Comparison of ENCODE assay signal across 19 mouse cellular contexts in the genomic region with DNA sequence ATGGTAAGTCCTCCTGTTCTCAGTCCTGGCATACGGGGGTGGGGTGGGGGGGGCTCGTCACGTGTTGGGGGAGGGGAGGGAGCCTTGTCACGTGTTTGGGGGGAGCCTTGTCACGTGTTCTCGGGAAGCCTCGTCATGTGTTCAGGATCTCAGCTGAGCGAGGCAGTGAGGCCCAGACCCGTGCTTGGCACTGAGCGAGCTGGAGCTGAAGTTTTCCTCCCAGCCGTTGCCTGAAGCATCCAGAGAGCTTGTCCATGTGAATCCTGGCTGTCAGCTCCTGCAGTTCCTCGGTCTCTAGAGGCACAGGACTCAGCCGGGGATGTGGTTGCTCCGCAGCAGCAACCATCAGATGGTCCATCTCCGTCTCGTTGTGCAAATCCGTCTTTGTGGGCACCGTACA. TPM values are rescaled to one million over a fixed set of nuclear protein-coding genes. Genes with fewer than 3 reads are reported as not detected.
A peak's percentile ranks its signal among the peaks of the same experiment; 100 is the strongest.
DNase-seq lines count a peak whose midpoint lies in the region; ATAC-seq lines count a peak whose summit lies in the region.
"Had no signal": no experiment of that assay in that cellular context is flagged by ENCODE, and none has a peak within 500 bp of the region (broad histone marks: within the 10 kb centered on the region; RNA-seq: fewer than 3 reads in every experiment).

No protein-coding gene starts in this region.

- no peak overlapping the region for H3K4me3 ChIP-seq in midbrain, embryonic 10.5 days
- H3K4me3 ChIP-seq in midbrain, embryonic 15.5 days = no peak overlapping the region
- H3K4me3 ChIP-seq in hindbrain, embryonic 14.5 days (replicated peaks; ENCODE audit: low read length) = no peak overlapping the region
- no peak overlapping the region for H3K4me3 ChIP-seq in midbrain, embryonic 16.5 days (ENCODE audit: low read depth, low read length)
- H3K4me3 ChIP-seq in limb, embryonic 10.5 days = no peak overlapping the region
- H3K4me3 ChIP-seq: embryonic facial prominence, embryonic 15.5 days; forebrain, embryonic 12.5 days; gastrocnemius, adult 2 months; heart, embryonic 10.5 days had no signal

- peaks cover 54% of the 10 kb centered on the region for H3K4me1 ChIP-seq in midbrain, embryonic 10.5 days
- peaks cover 35% of the 10 kb centered on the region for H3K4me1 ChIP-seq in midbrain, embryonic 15.5 days
- H3K4me1 ChIP-seq in hindbrain, embryonic 14.5 days (replicated peaks; ENCODE audit: control insufficient read depth, insufficient read depth, low read length) = peaks cover 39% of the 10 kb centered on the region
- H3K4me1 ChIP-seq in midbrain, embryonic 16.5 days (ENCODE audit: control insufficient read depth, insufficient read depth, low read length) = peaks cover 33% of the 10 kb centered on the region
- peaks cover 36% of the 10 kb centered on the region for H3K4me1 ChIP-seq in limb, embryonic 10.5 days

- peak; percentile 41; the same call in 1 of the 2 replicates for ATAC-seq in frontal cortex, adult (ENCODE audit: low TSS enrichment)
- ATAC-seq in midbrain, embryonic 15.5 days (replicated peaks) = no peak
- 0 out of 2 replicates have a peak, but pooled peaks have one; percentile 55 for ATAC-seq in hindbrain, embryonic 14.5 days (ENCODE audit: low FRiP score)
- ATAC-seq in midbrain, embryonic 16.5 days = no peak

- peak overlapping the region; percentile 20; the same call in 1 of the 2 replicates for H3K27ac ChIP-seq in midbrain, embryonic 10.5 days (replicated peaks)
- H3K27ac ChIP-seq in midbrain, embryonic 15.5 days = no peak overlapping the region
- peak overlapping the region; percentile 49; the same call in 1 of the 2 replicates for H3K27ac ChIP-seq in hindbrain, embryonic 14.5 days
- H3K27ac ChIP-seq in midbrain, embryonic 16.5 days (ENCODE audit: low read length) = peak overlapping the region; percentile 29; the same call in 1 of the 2 replicates
- H3K27ac ChIP-seq in limb, embryonic 10.5 days = no peak overlapping the region
- H3K27ac ChIP-seq: embryonic facial prominence, embryonic 15.5 days; forebrain, embryonic 12.5 days; gastrocnemius, adult 2 months; heart, embryonic 10.5 days; stomach, postnatal 0 days had no signal

- peaks cover 8% of the 10 kb centered on the region for H3K36me3 ChIP-seq in midbrain, embryonic 10.5 days
- no peaks in the 10 kb centered on the region for H3K36me3 ChIP-seq in midbrain, embryonic 15.5 days (replicated peaks)
- no peaks in the 10 kb centered on the region for H3K36me3 ChIP-seq in hindbrain, embryonic 14.5 days (replicated peaks; ENCODE audit: control insufficient read depth, insufficient read depth)
- no peaks in the 10 kb centered on the region for H3K36me3 ChIP-seq in midbrain, embryonic 16.5 days (ENCODE audit: control insufficient read depth, insufficient read depth, low read length)
- peaks cover 9% of the 10 kb centered on the region; the same call in 1 of the 2 replicates for H3K36me3 ChIP-seq in limb, embryonic 10.5 days
- H3K36me3 ChIP-seq: embryonic facial prominence, embryonic 15.5 days; forebrain, embryonic 12.5 days; heart, embryonic 10.5 days had no signal

- no peak overlapping the region for H3K9ac ChIP-seq in midbrain, embryonic 15.5 days
- H3K9ac ChIP-seq in hindbrain, embryonic 14.5 days = 0 out of 2 replicates have a peak overlapping the region, but pooled peaks have one; percentile 14
- no peak overlapping the region; the same call in 1 of the 2 replicates for H3K9ac ChIP-seq in midbrain, embryonic 16.5 days (ENCODE audit: low read depth, low read length)
- H3K9ac ChIP-seq: embryonic facial prominence, embryonic 15.5 days; forebrain, embryonic 12.5 days had no signal

- DNase-seq in frontal cortex, postnatal 14 days (ENCODE audit: low spot score in 2 of 2) = no peak
- no peak for DNase-seq in midbrain, embryonic 10.5 days (ENCODE audit: low spot score)
- DNase-seq in hindbrain, embryonic 14.5 days (ENCODE audit: low spot score) = peak; percentile 50
- no peak for DNase-seq in lung, postnatal 36 days
- no peak for DNase-seq in limb, embryonic 10.5 days (ENCODE audit: low spot score)
- DNase-seq: adrenal gland, postnatal 10 days; gastrocnemius, adult 2 months; heart, postnatal 36 days; kidney, adult 11 months; kidney, postnatal 10 days; lung, postnatal 4 days; thymus, postnatal 14 days had no signal

- H3K4me2 ChIP-seq in midbrain, embryonic 15.5 days = no peak overlapping the region
- 0 out of 2 replicates have a peak overlapping the region, but pooled peaks have one; percentile 9 for H3K4me2 ChIP-seq in hindbrain, embryonic 14.5 days (replicated peaks)
- H3K4me2 ChIP-seq in midbrain, embryonic 16.5 days (ENCODE audit: low read length) = no peak overlapping the region
- H3K4me2 ChIP-seq: embryonic facial prominence, embryonic 15.5 days; forebrain, embryonic 12.5 days had no signal

- no peaks in the 10 kb centered on the region for H3K27me3 ChIP-seq in midbrain, embryonic 10.5 days (ENCODE audit: low read depth, poor library complexity, severe bottlenecking)
- no peaks in the 10 kb centered on the region for H3K27me3 ChIP-seq in midbrain, embryonic 15.5 days (replicated peaks)
- no peaks in the 10 kb centered on the region for H3K27me3 ChIP-seq in hindbrain, embryonic 14.5 days (ENCODE audit: control insufficient read depth, insufficient read depth, low read length)
- H3K27me3 ChIP-seq in midbrain, embryonic 16.5 days (ENCODE audit: control insufficient read depth, insufficient read depth, low read depth, low read length) = no peaks in the 10 kb centered on the region
- no peaks in the 10 kb centered on the region for H3K27me3 ChIP-seq in limb, embryonic 10.5 days (ENCODE audit: low read depth, poor library complexity, severe bottlenecking)
- H3K27me3 ChIP-seq: embryonic facial prominence, embryonic 15.5 days; forebrain, embryonic 12.5 days had no signal

- WGBS in midbrain, embryonic 10.5 days = 88% methylated on average over 18 of the region's 18 CpGs
- 56% methylated on average over 18 of the region's 18 CpGs for WGBS in midbrain, embryonic 15.5 days
- 48% methylated on average over 18 of the region's 18 CpGs for WGBS in hindbrain, embryonic 14.5 days
- WGBS in midbrain, embryonic 16.5 days = 62% methylated on average over 18 of the region's 18 CpGs
- 88% methylated on average over 18 of the region's 18 CpGs for WGBS in limb, embryonic 10.5 days

- no peaks in the 10 kb centered on the region for H3K9me3 ChIP-seq in midbrain, embryonic 10.5 days (replicated peaks)
- H3K9me3 ChIP-seq in midbrain, embryonic 15.5 days = no peaks in the 10 kb centered on the region
- H3K9me3 ChIP-seq in hindbrain, embryonic 14.5 days (ENCODE audit: control insufficient read depth, low read length) = no peaks in the 10 kb centered on the region
- H3K9me3 ChIP-seq in midbrain, embryonic 16.5 days (replicated peaks; ENCODE audit: control insufficient read depth, low read length, poor library complexity, severe bottlenecking) = no peaks in the 10 kb centered on the region
- no peaks in the 10 kb centered on the region for H3K9me3 ChIP-seq in limb, embryonic 10.5 days (replicated peaks)
- H3K9me3 ChIP-seq: embryonic facial prominence, embryonic 15.5 days; forebrain, embryonic 12.5 days; heart, embryonic 10.5 days had no signal

RNA-seq across cellular contexts. Expression of gene Clstn1, which starts 19.8 kb away (rescaled TPM):
- 17.5 and 29.8 TPM in 2 replicates for polyA plus RNA-seq in midbrain, embryonic 10.5 days (2016; fragmentation: Nextera tagmentation; extraction: Ambion mirVana)
- 163 and 164 TPM in 2 replicates for polyA plus RNA-seq in midbrain, embryonic 15.5 days (2015; fragmentation: Nextera tagmentation; extraction: Ambion mirVana)
- polyA plus RNA-seq in hindbrain, embryonic 14.5 days (2014; fragmentation: Nextera tagmentation; extraction: Ambion mirVana) = 147 and 154 TPM in 2 replicates
- 80.2 and 99.8 TPM in 2 replicates for polyA plus RNA-seq in midbrain, embryonic 16.5 days (2015; fragmentation: Nextera tagmentation; extraction: Ambion mirVana)
- 34.8 and 41.2 TPM in 2 replicates for polyA plus RNA-seq in limb, embryonic 10.5 days (2016; fragmentation: Nextera tagmentation; extraction: Ambion mirVana)

Comparison
In these comparisons a context has a peak if more than half of its experiments do, and no peak if none do; other contexts are left out.
1. H3K27ac ChIP-seq: peak in midbrain, embryonic 10.5 days (single experiment), hindbrain, embryonic 14.5 days (single experiment) and midbrain, embryonic 16.5 days (single experiment); none in midbrain, embryonic 15.5 days (single experiment) and limb, embryonic 10.5 days (single experiment).
2. ATAC-seq: peak in frontal cortex, adult (single experiment) and hindbrain, embryonic 14.5 days (single experiment); none in midbrain, embryonic 15.5 days (single experiment) and midbrain, embryonic 16.5 days (single experiment).